Mouse (Mus musculus): ENCODE results near the gene Prr5. TPM values are rescaled to one million over a fixed set of nuclear protein-coding genes. Genes with fewer than 3 reads are reported as not detected.
A peak's percentile ranks its signal among the peaks of the same experiment; 100 is the strongest.
"Not testable (repeated sequence)": the region's sequence is repeated elsewhere in the genome, so short reads cannot be mapped to it uniquely, and the experiment has no call there.

Prr5 gene
- total RNA-seq, 2 experiments from 2014 or later, result 5.6 to 7.0 TPM

GRCm38 (mm10) chr15:84714730-84715129, 45.3 kb downstream of the Prr5 start:
- DNase-seq, result peak; percentile 82 to 84

DNA sequence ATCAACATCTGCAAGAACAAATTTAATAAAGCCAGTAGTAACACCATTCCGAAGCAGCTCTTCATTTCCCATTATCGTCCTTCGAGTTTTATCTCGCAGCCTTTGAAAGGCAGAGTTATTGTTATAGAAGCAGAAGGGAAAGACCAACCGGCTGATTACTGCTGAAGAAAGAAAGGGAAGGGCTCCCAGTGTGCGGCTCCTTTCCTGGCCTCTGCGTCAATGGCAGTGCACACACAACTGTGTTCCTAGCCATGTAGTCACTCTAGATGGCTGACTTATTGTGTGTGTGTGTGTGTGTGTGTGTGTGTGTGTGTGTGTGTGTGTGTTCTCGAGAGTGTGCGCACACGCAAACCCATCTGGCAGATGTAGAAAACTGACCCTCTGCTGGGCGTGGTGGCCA, 45.7 kb downstream of the Prr5 start:
- DNase-seq, result no peak

DNA sequence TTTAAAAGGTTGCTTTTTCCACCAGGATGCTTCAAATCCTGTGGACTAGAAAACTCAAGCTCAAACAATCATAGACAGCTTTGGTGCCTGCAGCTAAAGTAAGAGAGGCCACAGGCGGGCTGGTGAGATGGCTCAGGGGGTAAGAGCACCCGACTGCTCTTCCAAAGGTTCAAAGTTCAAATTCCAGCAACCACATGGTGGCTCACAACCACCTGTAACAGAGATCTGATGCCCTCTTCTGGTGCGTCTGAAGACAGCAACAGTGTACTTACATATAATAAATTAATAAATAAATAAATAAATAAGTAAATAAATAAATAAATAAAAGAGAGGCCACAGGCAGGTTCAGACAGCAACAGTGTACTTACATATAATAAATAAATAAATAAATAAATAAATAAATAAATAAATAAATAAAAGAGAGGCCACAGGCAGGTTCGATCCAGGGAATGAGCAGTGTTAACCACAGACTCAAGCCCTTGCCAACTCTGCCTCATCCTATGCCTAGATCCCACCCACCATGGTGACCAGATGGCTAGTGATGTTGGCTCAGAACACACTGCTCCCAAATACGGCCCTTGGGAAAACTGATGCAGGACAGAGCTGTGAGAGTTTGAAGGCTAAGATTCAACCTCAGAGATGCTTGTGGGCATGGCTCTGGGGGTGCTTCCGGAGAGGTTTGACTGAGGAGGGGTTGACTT, 48.3 kb downstream of the Prr5 start:
- not testable (repeated sequence) for DNase-seq

- no peak for DNase-seq
Measured at GRCm38 (mm10) chr15:84718785-84719184, 49.4 kb downstream of the Prr5 start.

DNA sequence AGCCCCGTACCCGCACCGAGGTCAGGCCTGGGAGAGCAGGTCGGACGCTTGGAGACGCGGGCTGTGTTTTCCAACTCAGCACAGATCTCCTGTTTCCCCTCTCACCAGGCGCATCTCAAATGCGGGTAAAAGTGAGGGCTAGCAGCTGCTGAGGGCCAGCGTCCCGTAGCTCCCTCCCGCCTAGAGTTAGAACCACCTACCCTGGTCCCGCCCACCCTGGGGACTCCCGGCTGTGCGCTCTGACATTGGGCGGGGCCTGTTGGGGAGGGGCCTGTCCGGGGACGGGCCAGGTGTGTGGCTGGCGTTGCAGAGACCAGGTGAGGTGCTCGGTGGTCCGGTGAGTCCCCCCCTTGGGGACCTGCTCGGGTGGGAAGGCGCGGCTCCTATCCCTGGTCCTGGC, 50.4 kb downstream of the Prr5 start, which contains the start of gene Arhgap8:
Arhgap8 (plus strand) TSS at position 262 of the 400 bp plus-strand sequence.
- DNase-seq, result peak; percentile 19 to 49

- DNase-seq, result peak; percentile 13 to 37
Measured at GRCm38 (mm10) chr15:84720291-84721204, 51.1 kb downstream of the Prr5 start.

DNA sequence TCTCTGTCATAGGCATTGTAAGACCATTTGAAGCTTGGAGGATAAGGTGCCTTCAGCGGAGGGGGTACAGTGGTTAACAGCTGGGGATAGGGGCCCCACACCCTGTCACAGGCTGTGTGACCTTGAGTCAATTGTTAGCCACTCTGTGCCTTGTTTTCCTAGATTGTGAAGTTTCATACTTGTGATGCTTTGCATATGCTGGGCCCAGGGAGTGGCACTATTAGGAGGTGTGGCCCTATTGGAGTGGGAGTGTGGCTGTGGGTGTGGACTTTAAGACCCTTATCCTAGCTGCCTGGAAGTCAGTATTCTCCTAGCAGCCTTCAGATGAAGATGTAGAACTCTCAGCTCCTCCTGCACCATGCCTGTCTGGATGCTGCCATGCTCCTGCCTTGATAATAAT, 54.2 kb downstream of the Prr5 start:
- not testable (repeated sequence) for DNase-seq

GRCm38 (mm10) chr15:84724199-84724598, 54.8 kb downstream of the Prr5 start:
- no peak for DNase-seq

DNA sequence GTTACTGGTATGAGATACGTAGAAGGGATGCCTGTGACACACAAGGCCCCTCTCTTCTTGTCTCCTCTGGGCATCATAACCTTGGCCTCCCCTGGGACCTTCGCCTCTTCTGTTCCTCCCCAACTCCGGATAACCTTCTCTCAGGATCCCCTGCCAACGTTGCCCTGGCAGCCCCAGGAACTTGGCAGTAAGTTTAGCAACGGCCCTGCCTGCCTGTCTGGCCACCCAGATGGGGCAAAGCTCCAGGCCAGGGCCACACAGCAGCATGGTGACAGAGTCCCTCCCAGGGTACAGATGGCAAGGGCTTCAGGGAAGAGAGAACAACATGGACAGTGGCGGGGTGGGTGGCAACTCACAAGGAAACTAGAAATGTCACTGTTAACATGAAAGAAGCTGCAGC, 60.3 kb downstream of the Prr5 start:
- peak; percentile 53 to 63 for DNase-seq

DNA sequence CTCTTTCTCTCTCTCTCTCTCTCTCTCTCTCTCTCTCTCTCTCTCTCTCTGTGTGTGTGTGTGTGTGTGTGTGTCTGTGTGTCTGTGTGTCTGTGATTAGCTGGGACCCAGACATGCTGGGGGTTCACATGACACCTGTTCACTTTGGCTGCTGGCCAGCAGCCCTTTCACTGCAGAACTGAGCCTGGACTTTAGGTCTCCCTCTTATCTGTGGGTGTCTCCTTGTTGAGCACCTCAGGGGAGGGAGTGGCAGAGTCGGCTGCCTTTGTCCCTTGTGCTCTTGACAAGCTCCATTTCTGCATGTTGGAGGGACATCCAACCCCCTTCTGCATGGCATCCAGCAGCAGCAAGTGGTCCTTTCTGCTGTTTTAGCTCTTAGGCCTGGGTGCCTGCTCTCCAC, 61.5 kb downstream of the Prr5 start:
- no peak for DNase-seq

DNA sequence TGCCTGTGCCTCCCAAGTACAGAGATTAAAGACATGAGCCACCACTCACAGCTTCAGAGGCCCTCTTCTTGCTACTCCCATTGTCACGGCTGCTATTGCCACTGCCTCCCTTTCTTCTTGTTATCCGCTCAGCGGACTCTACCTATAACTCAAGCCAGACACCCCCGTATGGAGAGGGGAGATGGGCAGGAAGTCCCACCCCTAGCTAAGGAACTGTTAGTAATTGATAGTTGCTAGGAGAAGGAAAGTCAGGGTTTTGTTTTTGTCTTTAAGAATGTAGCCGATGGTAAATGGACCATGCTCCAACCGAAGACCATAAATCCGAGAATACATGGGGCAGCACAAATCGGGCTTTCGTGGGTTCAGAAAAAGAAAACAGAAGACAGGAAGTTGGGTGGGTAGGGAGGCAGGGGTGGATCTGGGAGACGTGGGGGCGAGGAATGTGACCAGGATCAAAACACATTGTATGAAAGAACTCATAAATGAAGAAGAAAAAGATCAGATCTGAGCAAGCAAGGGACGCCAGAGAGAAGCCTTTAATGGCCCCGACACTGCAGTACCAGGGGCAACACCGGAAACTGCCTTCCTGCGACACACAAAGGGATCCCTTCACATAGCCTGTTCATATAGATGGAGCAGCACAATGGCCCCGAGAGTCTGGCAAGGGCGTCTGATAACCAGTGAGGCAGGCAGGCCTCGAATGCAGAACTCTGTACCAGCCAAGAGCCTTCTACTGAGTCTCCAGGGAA, 62.4 kb downstream of the Prr5 start:
- DNase-seq, result no peak

GRCm38 (mm10) chr15:84732425-84732749, 63.0 kb downstream of the Prr5 start:
- DNase-seq, result no peak

DNA sequence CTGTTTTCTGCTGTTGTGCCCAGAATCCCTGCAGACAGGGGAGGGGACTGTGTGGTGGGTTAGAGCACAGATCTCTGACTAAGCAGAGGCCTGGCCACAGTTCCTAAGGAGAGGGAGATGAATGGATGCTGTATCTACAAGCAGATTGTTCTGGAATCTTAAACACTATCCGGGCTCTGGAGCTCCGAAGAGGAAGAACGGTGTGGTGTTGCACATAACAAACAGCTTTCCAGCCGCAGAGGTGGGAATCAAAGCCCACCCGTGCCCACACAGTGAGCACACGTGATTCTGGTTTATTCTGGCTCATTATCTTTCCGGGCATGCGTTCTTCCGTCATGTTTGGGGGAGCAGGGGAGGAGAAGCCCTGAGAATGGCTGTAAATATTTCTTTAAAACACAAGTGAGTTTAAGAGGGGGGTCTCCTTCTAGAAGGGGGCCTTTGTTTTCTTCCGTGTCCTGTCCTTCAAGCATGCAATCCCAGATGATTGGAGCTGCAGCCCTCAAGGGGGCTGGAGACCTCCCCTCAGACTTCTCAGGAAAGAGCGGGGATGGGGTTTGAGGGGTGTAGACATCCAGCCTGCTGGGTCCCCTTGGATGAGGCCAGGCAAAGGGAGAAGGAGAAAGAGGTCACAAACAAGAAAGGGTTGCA, 67.0 kb downstream of the Prr5 start:
- no peak for DNase-seq

DNA sequence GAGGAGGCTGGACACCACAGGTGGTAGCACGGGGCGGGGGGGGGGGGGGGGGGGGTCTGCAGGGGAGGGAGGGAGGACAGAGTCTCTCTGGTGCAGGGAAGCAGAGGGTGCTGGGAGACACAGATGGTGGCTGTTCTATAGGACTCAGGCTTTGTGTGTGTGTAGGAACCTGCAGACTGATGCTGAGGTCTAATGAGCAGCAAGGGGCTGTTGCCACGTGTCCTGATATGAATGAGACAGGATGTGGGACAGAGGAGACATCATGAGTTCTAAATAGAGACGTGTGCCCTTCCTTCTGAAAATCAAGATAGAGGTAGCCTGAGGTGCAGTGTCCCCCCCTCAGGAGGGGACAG, 67.5 kb downstream of the Prr5 start:
- DNase-seq, result no peak

DNA sequence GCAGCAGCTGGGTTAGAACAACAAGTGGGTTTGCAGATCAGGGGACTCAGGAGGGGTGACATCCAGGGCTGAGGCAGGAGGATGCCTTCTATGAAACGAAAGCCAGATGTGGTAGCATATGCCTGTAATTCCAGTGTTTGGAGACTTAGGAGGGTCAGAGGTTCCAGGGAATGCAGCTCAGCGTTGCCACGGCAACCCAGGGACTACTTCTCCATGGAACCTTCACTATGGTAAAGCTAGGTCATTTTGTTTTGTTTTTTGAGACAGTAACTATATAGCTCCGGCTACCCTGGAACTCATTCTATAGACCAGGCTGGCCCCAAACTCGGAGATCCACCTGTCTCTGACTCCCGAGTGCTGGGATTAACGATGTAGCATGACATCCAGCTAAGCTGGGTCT, 68.8 kb downstream of the Prr5 start:
- DNase-seq, result no peak

DNA sequence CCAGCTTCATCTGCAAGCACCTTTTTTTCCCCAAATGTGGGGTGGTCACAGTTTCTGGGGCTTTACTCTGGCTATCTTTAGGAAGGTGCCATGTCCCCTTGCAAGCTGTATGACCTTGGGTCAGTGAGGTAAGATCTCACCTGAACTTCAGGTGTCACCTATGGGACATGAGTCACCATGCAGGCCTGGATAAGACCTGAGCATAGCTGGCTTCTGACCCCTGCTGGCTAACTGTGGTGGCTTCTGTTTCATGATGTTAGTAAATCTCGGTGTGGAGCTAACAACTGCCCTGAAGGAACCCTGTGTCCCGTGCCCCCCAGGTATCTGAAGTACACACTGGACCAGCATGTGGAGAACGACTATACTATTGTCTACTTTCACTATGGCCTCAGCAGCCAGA, 72.2 kb downstream of the Prr5 start:
- DNase-seq, result no peak

- DNase-seq, result no peak
Measured at GRCm38 (mm10) chr15:84743347-84743746, 73.9 kb downstream of the Prr5 start.

DNA sequence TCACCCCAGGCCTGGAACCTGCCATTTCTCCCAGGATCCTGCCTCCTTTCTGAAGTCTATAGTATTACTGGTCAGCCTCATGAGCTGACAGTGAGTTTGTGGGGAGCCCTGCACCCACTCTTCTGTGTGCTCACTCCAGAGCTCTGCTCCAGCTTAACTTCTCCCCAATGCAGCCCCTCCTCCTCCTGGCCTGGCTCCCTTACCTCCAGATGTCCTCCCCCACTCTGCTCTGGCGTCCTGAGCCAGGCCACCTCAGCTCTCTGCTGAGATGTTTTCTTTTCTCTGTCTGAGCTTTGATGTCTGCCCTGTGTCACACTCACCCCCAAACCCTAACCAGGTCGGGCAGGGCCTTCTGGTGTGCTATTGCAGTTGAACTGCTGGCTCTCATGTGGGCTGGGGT, 74.9 kb downstream of the Prr5 start:
- DNase-seq, result no peak

DNA sequence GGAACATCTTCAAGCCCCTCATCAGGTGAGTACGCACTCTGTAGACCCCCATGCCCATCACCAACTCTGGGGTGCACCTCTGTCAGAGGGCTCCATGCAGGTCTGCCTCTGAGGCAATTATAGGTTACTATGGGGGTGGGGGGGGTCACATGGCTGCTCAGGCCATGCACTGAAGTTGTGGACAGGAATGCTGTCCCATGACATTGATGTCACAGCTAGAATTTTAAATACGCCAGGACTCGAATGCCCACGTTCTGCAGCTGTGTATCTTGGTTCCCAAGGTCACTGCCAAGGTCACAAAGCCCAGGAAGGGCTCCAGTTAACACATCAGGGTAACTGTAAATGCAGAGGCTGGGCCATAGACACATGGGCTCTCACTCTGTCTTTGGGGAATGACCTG, 76.4 kb downstream of the Prr5 start:
- DNase-seq, result no peak
